Mouse (Mus musculus) heart, postnatal 4 days (tissue): ENCODE results near the gene Pgd. TPM values are rescaled to one million over a fixed set of nuclear protein-coding genes. Genes with fewer than 3 reads are reported as not detected.

Experiments
- DNase-seq: peaks from one replicate; pipeline ENCODE4 v3.0.0; 2021
- total RNA-seq, 2 experiments: library from RNA; stranded (reverse); gene quantifications; 2 replicates each; pipeline ENCODE4 v1.2.3; 2021

Gene Pgd
- total RNA-seq, 2 experiments from 2014 or later, result 50.1 to 55.5 TPM

DNA sequence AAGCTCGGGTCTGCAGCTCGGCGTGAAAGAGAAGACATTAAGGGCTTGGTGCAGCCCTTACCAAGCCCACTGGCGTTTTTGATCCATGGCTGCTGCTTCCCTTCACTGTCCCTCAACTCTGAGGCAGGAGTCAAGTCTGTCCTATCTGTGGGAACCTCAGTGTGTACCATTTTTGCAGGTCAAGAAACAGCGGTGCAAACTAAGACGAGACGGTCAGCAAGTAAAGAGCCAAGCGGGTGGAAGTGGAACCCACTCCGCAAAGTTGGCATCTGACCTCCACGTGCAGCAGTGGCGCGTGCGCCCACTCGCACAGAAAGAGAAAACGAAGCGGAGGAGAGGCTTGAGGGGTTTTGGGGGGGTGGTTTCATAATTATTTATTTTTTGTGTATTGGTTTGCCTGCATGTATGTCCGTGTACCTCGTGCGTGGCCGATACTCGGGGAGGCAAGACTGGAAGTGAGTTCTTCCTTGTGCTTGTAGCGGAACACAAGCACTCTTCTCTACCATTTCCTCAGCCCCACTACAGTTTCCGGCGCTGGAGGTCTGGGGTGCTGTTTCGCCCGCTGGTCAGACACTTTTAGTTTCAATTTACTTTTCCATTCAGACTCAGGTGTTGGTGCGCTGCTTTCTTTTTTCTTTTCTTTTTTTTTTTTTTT, 513 bp upstream of the Pgd start:
- peak; percentile 24 for DNase-seq

DNA sequence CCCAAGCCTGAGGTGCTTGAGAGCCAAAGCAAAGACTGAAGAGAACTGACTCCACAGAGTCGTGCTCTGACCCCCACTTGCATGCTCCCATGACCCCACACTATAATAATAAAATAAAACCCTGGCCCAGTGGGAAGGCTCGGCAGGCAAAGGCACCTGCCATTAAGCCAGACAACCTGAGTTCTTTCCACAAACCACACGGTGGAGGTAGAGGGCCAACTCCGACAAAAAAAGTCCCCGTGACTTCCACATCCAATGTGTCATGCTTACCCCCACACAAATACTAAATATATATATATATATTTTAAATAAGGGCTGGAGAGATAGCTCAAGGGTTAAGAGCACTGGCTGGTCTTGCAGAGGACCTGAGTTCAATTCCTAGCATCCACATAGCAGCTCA, 2.4 kb downstream of the Pgd start:
- DNase-seq, result no peak

DNA sequence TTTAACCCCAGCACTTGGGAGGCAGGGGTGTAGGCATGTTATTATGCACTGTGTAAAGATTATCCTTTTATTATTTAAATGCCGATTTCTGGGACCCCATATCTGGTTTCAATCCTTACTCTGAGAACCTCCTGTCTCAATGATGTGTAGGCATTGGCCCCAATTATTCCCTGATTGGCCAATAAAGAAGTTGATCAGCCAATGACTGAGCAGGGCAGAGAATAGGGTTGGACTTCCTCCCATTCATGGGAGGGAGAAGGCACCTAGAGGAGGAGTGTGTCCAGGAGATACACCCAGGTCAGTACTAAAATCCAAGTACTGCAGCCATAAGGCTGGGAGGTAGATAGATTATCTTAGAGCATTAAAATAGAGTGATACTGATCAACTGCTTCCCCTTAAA, 3.4 kb downstream of the Pgd start:
- no peak for DNase-seq

DNA sequence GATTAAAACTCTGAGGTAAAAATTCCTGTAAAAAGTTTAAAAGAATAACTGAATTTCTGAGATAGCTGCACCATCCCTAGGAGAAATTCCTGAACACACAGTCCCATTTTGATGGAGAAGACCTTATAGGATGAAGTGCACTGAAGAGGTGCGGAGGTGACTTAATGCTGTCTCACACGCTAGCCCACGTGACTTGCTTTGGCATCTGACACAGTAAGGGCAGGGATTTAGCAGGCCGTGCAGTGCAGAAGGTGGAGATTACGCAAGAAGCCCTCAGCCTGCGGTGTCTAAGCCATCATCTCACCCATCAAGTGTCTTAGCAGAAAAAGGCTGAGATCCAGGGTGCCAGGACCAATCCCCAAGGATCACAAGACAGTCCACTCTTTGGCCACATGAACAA, 5.4 kb downstream of the Pgd start:
- DNase-seq, result no peak

DNA sequence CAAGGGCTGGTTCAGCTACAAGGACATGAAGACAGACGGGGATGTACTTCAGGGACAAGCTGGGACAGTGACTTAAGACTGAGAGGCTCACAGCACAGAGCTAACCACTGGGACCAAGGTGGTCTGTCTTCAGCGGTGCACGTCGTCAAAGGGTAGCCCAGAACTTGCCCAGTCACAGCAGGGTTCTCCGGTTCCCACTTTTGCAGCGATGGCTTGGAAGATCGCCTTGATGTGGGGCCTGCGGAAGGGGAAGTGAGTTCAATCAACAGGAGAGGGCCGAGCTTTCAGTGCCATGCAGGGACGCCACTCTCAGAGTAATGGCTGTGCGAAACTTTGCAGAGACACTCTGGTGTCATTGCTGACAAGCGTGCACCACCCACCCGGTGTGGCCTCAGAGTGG, 6.7 kb downstream of the Pgd start:
- DNase-seq, result no peak

DNA sequence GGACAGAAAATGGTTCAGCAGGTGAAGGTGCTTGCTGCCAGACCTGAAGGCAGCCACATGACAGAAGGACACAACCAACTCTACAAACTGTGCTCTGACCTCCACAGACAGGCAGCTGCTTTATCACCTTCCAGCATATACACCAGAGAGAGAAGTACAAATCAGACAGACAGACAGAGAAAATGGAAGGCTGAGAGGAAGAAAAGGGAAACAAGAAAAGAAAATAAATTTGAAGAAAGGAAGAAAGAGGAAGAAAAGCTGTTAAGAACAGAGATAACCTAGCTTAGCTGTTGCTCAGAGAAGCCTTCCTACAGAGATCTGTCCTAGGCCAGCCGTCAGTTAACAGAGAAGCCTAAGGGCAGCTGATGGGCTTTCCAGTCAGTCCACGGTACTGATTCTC, 7.4 kb downstream of the Pgd start:
- no peak for DNase-seq

DNA sequence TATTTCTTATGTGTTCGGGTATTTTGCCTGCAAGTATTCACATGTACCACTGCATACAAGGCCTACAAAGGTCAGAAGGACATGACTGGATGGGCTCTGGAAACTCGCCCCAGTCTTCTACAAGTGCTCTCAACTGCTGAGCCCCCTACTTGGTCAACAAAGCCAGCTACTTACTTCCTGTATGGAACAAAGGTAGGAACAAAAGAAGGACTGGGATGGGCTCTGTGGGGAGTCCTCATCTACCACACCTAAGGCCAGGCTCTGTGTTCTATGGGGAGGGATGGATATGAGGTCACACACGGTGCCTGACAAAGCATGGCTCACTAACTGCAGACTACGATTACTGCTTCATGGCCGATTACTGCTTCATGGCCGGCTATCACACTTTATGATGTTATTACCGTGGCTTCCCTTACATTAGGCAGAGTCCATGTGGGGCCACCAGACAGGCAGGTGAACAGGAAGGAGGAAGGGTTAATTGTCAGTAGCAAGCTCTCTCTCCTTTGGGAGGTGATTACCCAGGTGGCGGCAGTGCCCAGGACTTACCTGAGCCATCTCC, 9.1 kb downstream of the Pgd start:
- no peak for DNase-seq

DNA sequence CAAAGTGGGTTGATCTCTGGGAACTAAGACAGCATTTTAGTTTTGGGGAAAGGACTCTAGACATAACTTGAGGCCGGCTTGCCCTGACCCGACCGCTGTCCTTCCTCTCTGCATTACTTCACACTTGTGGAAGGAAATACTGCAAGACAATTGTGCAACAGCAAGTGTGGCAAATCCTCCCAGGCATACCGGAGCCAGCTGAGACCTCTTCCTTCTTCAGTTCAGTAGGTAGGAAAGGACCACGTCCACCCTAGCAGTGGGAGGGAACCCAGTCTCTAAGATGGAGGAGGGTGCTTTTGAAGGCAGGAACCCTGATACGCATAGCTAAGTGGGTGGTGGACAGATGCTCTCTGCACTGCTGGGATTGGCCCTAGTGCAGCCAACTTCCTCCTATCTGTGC, 10.9 kb downstream of the Pgd start:
- no peak for DNase-seq

DNA sequence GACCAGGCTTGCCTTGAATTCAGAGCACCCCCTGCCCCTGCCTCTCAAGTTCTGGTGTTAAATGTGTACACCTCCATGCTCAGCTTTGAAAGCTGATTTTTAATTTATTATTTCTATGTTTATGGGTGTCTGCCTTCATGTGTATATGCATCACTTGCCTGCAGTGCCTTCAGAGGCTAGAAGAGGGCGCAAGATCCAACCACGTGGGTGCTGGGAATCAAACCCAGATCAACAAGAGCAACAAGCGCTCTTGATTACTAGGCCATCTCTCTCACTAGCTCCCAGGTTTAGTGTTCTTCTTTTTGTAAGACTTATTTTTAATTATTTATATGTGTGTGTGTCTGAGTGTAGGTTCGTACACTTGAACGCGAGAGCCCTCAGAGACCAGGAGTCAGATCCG, 11.7 kb downstream of the Pgd start:
- no peak for DNase-seq

DNA sequence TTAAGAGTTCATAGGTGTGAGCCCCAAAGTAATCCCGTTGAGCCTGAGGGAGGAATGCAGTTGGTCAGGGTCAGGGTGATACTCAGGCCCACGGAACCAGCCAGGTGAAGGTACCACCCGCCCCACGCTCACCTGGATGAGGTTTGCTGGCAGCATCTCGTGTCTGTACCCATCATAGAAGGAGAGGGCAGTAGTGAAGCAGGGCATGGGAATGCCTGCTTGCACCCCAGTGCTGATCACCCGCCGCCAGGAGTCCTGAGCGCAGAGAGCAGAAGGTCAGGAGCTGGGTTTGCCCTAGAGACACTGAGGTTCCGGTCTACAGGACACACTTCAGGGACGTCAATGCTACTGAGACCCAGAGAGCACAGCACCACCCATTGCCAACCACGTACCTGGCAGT, 15.8 kb downstream of the Pgd start:
- DNase-seq, result no peak

DNA sequence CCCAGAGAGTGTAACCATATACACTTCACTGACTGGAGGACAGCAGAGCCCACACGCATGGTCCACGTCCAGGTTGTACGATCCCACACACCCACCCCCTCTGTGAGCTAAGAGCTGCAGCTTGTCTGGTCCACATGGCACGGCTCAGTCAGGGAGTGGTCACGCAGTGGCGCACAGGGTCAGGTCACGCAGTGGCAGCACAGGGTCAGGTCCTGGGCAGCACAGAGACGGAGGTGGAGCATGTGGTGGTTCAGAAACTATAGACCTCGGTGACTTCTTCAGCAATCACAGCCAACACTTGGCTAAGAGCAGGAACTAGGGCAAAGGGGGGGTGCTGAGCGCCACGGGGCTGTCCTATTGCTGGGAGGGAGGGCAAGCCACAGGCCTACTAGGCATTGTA, 16.3 kb downstream of the Pgd start:
- no peak for DNase-seq

DNA sequence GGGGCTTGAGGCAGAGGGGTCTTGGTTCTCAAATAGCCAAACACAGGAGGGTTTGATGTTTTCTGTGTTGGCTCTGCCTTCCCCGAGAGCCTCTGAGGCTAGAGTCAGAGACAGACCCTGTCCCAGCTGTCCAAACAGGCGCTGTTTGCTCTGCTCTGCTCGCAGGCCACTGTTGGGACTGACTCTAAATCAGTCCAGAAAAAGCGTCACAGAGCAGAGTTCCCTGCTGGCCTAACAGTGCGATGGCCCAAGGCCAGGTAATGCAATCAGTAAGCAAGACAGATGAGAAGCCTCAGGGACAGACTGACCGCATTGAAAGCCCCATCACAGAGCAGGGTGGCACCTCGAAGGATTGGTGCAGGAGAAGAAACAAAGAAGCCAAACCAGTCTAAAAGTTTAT, 17.0 kb downstream of the Pgd start:
- peak; percentile 38 for DNase-seq

DNA sequence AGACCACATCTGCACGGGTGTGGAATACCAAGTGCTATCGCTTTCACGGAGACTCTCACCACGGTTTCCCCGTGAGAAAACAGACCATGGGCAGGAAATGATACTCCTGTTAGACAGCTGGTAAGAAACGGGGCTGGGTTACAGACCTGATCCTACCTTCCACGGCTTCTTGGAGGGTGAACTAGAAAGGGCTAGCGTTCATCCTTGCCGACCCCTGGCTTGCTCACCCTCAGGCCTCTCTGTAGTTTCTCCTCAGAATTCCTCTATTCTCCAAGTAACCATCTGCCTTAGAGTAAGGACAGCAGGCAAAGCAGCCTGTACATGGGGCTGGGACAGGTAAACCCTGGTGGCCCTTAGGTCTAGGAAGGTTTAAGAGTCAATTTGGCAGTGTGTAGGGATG, 17.4 kb downstream of the Pgd start:
- no peak for DNase-seq

DNA sequence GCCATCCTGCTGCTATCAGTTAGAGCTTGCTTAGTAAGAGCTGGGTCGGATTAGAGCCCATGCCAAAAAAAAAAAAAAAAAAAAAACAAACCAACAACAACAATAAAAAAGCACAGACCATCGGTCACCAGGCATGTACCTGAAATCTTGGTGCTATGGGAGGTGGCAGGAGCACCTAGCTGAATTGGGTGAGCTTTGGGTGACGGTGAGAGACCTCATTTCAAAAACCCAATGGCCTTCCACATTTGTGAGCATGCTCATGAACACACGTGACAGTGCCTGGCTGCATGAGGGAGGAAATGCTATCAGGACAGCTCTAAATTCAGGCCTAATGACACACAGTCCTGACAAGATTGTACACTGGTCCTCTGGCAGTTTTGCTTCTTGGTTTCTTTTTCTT, 18.5 kb downstream of the Pgd start:
- DNase-seq, result no peak

DNA sequence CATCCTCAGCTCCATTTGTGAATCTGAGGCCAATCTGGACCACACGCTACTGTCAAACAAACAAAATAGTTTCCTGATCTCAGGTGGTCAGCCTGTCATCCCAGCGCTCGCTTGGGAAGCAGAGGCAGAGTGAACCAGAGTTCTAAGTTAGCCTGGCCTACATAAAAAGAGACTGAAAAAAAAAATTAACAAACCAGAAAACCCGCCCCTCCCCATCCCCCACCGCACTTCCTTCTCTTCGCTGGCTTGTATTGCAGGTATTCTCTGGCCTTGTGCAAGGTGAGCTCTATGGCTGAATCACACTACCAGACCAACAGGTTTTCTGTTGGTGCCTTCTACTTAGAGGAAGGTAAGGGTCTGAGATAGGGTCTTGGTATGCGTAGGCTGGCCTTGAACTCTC, 19.0 kb downstream of the Pgd start:
- DNase-seq, result no peak

DNA sequence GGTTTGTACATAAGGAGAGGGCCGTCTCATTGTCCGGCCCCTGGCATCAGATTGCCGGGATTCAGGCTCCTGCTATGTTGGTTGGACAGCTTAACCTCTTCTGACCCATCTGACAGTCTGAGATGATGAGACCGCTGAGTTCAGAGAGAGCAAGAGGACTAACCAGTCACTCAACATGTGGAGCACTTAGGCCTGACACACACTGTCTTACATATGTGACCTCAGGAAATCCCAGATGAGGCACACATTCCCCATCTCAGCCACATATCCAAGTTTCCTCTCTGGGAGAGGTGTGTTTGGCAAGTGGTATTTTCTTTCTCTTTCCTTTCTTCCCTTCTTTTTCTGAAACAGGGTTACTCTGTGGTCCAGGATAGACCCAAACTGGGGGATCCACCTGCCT, 21.4 kb downstream of the Pgd start:
- DNase-seq, result no peak

DNA sequence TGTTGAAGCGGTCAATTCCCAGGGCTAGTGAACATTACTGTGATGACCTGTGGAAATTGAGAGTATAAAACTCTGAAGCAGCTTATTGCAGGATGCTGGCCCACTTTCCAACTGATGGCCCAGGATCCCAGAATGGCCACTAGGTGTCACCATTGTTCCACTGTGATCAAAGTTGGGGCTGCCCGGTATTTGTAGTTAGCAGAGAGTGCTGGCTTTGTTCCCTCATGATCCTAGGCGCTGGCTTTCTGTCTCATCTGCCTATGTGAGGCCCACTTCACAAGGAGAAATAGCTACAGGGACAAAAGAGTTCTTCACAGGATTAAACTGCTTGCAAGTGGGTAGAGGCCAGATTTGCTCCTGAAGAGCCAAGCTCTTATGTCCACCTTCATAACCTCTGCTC, 22.1 kb downstream of the Pgd start:
- peak; percentile 87 for DNase-seq

DNA sequence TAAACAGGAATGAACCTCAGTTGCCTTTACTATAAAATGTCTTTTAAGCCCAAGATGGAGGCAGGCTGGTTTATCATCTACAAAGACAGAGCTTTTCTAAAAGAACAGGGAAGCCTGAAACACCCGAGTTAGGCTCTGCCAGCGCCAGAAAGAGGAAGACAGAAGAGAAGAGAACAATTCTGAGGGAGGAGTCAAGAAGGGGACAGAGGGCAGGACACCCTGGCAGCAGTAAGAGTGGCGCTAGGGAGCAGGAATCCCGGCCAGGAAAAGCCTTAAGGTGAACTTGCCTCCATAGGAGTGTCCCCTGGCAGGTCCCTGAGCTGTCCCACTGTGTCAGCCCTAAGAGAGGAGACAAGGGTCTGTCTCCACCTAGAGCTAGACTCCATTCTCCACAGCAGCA, 23.0 kb downstream of the Pgd start:
- no peak for DNase-seq

DNA sequence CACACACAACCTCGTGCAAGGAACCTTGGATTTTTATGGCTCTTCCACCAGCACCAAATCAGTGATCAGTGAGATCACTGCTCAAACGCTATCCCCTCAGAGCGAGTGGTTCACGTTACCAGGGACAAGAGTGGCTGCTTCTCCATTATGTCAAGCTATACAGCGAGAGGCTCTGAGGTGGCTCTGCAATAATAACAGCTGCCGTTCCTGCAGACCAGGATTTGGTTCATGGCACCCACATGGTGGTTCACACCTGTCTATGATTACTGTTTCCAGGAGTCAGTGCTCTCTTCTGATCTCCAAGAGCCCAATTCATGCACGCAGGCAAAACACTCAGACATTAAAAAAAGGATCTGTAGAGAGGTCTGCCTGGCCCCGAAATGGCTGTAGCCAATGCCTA, 28.1 kb downstream of the Pgd start:
- no peak for DNase-seq

DNA sequence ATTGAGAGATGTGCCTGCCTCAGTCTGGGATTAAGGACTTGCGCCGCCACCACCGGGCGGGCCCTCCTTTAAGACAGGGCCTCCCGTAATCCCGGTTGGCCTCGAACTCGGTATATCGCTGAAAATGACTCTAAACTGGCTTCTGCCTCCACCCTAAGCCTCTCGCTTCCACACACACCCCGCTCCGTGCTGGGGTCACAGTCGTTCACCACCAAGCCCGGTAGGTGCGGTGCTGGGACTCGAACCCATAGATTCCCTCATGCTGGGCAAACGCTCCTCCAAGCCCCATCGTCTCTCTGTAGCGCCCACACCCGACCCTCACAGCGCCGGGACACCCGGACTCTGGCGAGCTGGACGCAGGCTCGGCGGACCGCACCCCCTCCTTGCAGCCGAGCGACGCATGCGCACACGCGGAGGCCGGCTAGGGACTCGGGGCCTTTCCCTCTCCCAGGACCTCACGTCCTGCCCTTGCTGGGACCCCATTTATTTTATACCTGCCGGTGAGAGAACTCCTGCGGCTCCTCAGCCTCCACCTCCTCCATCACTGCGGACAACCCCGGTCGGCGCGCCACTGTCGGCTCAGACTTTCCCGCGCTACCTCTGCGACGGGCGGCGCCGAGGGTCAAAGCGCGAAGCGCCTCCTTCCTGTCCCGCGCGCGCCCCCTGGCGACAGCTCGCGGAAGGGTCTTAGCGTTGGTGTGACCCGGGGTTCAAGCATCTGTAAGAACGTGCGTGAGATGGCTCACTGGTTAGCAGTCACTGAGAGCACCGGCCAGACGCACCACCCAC, 29.4 kb downstream of the Pgd start, which contains the start of gene Cenps:
Gene Cenps, minus strand, starts transcription at position 648 of the 789 bp plus-strand sequence.
- DNase-seq, result peak; percentile 94

DNA sequence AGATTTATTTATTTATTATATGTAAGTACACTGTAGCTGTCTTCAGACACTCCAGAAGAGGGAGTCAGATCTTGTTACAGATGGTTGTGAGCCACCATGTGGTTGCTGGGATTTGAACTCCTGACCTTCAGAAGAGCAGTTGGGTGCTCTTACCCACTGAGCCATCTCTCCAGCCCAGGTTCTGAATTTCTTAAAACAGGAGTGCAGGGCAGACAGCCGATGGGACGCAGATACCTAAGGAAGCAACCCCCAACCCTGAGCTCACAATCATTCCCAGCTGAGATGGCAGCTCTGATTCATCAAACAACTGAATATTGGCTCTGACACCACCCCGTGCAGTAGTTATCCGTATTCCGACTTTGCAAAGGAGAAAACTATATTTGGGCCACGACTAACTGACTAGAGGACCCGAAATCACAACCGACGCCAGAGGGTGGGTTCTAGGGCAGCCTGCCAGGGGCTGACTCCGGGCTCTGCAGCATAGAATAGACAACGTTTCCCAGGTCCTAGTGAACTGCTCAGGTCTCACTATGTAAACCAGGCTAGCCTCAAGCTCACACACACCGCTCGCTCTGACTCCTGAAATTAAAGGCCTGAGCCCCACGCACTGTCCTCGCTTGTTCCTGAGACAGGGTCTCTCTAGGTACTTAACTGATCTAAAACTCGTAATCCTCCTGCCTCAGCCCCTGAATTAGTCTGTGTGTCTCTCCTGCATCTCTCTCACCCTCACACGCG, 30.3 kb downstream of the Pgd start:
- peak; percentile 35 for DNase-seq

DNA sequence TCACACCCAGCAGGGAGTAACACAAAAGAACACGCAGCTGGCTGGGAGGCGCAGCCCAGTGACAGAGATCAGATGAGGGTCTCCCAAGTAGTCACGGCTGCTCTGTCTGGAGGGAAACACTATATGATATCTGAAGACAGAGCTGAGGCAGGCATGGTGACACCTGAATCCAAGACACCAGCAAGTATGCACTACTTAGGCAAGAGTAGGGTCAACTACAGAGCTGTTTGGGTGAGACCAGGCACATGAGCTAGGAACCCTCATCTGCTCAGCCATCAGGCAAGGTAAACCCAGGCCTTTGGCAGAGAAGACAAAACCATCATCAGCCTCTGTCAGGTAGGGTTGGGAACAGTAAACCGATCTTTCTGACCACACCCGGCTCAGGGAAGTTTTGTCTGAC, 33.2 kb downstream of the Pgd start:
- DNase-seq, result no peak

DNA sequence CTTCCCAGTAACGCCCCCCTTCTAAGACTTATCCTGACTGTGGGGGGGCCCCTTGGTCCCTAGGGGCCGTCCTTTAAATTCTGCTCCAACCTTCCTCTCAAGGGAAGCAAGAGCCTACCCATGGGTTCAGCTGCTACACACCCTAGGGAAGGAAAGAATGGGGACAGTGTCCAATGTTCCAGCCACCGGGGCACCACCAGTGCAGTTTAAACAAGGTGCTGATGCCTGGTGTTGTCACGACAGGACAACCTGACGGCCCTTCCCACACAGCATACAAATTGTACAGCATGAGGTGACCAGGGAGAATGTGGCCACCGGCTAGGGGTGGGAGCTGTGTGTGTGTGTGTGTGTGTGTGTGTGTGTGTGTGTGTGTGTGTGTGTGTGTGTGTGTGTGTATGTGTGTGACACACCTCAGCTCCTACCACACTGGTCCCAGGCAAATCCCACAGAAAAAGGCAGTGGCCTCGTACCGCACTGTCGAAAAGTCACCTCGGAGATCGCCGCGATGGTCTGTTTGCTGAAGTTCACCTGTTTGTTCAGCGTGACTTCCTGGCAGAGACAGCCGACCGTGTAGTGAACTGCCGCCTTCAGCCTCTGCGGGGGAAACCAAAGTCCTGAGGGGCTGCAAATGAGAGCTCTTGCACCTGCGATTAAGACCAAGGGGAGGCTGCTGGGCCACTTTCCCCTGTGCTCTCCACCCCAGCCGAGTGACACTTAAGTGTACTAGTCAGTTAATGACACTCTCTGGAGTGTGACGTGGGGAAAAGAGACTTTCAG, 34.6 kb downstream of the Pgd start:
- no peak for DNase-seq
